Mouse (Mus musculus) inflammation-experienced regulatory T-cells, adult 6 months (primary cell): Measurements from ENCODE around the gene B3gnt3. TPM values are rescaled to one million over a fixed set of nuclear protein-coding genes. Genes with fewer than 3 reads are reported as not detected.

Experiments used
- polyA plus RNA-seq, 3 experiments: library from polyadenylated mRNA; unstranded; fragments of 100-300 nt; shearing (Covaris generic); gene quantifications; one replicate each; pipeline ENCODE4 v1.2.1; 2017

B3gnt3 gene
- polyA plus RNA-seq, 3 experiments from 2014 or later = 2.8 to 5.6 (median 4.3) TPM

Other genes with a start within 250 kb of the B3gnt3 start
- 10 to 100 TPM; 21.0 to 24.0 (median 23.1) TPM for gene Abhd8, start 238.1 kb downstream of the B3gnt3 start, polyA plus RNA-seq
- gene Mrpl34, start 236.8 kb downstream of the B3gnt3 start, polyA plus RNA-seq = 10 to 100 TPM; 68.3 to 83.2 (median 80.6) TPM
- gene Dda1, start 232.6 kb downstream of the B3gnt3 start, polyA plus RNA-seq = 10 to 100 TPM; 24.3 to 40.4 (median 25.5) TPM
- gene Ano8, start 215.8 kb downstream of the B3gnt3 start, polyA plus RNA-seq = under 1 TPM in 2 of 3 experiments, not detected in 1; 0.11 to 0.31 TPM
- 1 to 10 TPM; 2.6 to 6.5 (median 3.4) TPM for gene Gtpbp3, start 213.7 kb downstream of the B3gnt3 start, polyA plus RNA-seq
- not detected for gene Plvap, start 190.0 kb downstream of the B3gnt3 start, polyA plus RNA-seq
- not detected for gene Ccdc194, start 176.1 kb downstream of the B3gnt3 start, polyA plus RNA-seq
- 10 to 100 TPM; 52.2 to 66.6 (median 61.8) TPM for gene Bst2, start 164.3 kb downstream of the B3gnt3 start, polyA plus RNA-seq
- gene Mvb12a, start 158.9 kb downstream of the B3gnt3 start, polyA plus RNA-seq = 10 to 100 TPM; 38.1 to 75.7 (median 43.5) TPM
- 1 to 10 TPM in 1 of 3 experiments, under 1 TPM in 1, not detected in 1; 0.97 to 2.1 TPM for gene Tmem221, start 142.9 kb downstream of the B3gnt3 start, polyA plus RNA-seq
- under 1 TPM in 1 of 3 experiments, not detected in 2; 0.13 TPM for gene Nxnl1, start 135.2 kb downstream of the B3gnt3 start, polyA plus RNA-seq
- 1 to 10 TPM; 4.5 to 8.6 (median 5.8) TPM for gene Slc27a1, start 132.9 kb downstream of the B3gnt3 start, polyA plus RNA-seq
- 10 to 100 TPM; 52.1 to 61.7 (median 60.1) TPM for gene Pgls, start 109.6 kb downstream of the B3gnt3 start, polyA plus RNA-seq
- gene Fam129c, start 104.1 kb downstream of the B3gnt3 start, polyA plus RNA-seq = 1 to 10 TPM; 1.5 to 2.0 (median 1.7) TPM
- 10 to 100 TPM in 2 of 3 experiments, 1 to 10 TPM in 1; 8.7 to 14.8 (median 13.6) TPM for gene Colgalt1, start 90.8 kb downstream of the B3gnt3 start, polyA plus RNA-seq
- under 1 TPM; 0.42 to 0.67 (median 0.54) TPM for gene Unc13a, start 30.0 kb downstream of the B3gnt3 start, polyA plus RNA-seq
- gene Jak3, start 25.5 kb downstream of the B3gnt3 start, polyA plus RNA-seq = 10 to 100 TPM; 18.9 to 30.3 (median 22.5) TPM
- 10 to 100 TPM; 11.7 to 25.4 (median 22.8) TPM for gene Insl3, start 12.6 kb downstream of the B3gnt3 start, polyA plus RNA-seq
- gene Fcho1, start 23.9 kb upstream of the B3gnt3 start, polyA plus RNA-seq = 10 to 100 TPM; 37.6 to 66.4 (median 54.3) TPM
- gene Zfp709, start 180.2 kb upstream of the B3gnt3 start, polyA plus RNA-seq = 1 to 10 TPM; 4.1 to 5.5 (median 4.9) TPM
- gene Zfp882, start 206.8 kb upstream of the B3gnt3 start, polyA plus RNA-seq = 10 to 100 TPM in 1 of 3 experiments, 1 to 10 TPM in 2; 5.3 to 10.2 (median 6.1) TPM
- 10 to 100 TPM; 22.2 to 23.1 (median 22.8) TPM for gene Zfp617, start 206.8 kb upstream of the B3gnt3 start, polyA plus RNA-seq
- 10 to 100 TPM; 24.4 to 30.1 (median 26.0) TPM for gene Zfp961, start 249.2 kb upstream of the B3gnt3 start, polyA plus RNA-seq